In the genomic region with DNA sequence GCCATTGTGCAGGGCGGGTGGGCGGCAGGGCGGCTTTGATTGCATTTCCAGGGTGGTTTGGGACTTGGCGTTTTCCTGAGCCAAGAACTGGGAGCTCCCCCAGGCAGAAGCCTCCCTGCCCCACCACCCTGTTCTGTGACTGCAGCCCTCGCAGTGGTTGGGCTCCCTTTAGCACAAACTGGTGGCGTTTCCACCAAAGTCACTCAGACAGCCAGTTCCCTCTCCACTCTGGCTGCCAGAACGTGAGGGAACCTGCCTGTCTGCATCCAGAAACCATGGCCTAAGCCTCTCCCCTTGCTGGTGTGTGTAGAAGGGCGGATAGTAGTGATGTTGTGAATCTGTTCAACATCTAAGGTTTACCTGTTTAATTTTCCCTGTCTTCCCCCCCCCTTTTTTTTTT, we compare ENCODE assay signal across 28 mouse cellular contexts. TPM values are rescaled to one million over a fixed set of nuclear protein-coding genes. Genes with fewer than 3 reads are reported as not detected.
A peak's percentile ranks its signal among the peaks of the same experiment; 100 is the strongest.
DNase-seq lines count a peak whose midpoint lies in the region; ATAC-seq lines count a peak whose summit lies in the region.
"Had no signal": no experiment of that assay in that cellular context is flagged by ENCODE, and none has a peak within 500 bp of the region (broad histone marks: within the 10 kb centered on the region; RNA-seq: fewer than 3 reads in every experiment).

No protein-coding gene starts in this region.

- no peak overlapping the region for H3K4me3 ChIP-seq in forebrain, embryonic 11.5 days (ENCODE audit: low read depth, low read length)
- no peak overlapping the region for H3K4me3 ChIP-seq in forebrain, embryonic 15.5 days
- H3K4me3 ChIP-seq in midbrain, embryonic 11.5 days (ENCODE audit: low read depth, low read length): no peak overlapping the region
- no peak overlapping the region for H3K4me3 ChIP-seq in midbrain, embryonic 16.5 days (ENCODE audit: low read depth, low read length)
- H3K4me3 ChIP-seq in neural tube, embryonic 12.5 days: no peak overlapping the region
- H3K4me3 ChIP-seq: embryonic facial prominence, embryonic 15.5 days; limb, embryonic 13.5 days; liver, embryonic 12.5 days; midbrain, embryonic 12.5 days had no signal

- no peak for ATAC-seq in forebrain, embryonic 11.5 days (replicated peaks; ENCODE audit: low FRiP score)
- ATAC-seq in forebrain, embryonic 15.5 days (replicated peaks): no peak
- no peak for ATAC-seq in midbrain, embryonic 11.5 days (ENCODE audit: low FRiP score)
- ATAC-seq in midbrain, embryonic 16.5 days: no peak
- no peak for ATAC-seq in neural tube, embryonic 12.5 days (ENCODE audit: low FRiP score, low read depth)
- ATAC-seq: inflammation-experienced regulatory T-cells, adult 6 months; liver, embryonic 12.5 days had no signal

- H3K4me1 ChIP-seq in forebrain, embryonic 11.5 days (replicated peaks; ENCODE audit: control insufficient read depth, insufficient read depth, low read length): peaks cover 8% of the 10 kb centered on the region; the same call in 1 of the 2 replicates
- H3K4me1 ChIP-seq in forebrain, embryonic 15.5 days: peaks cover 22% of the 10 kb centered on the region
- peaks cover 7% of the 10 kb centered on the region for H3K4me1 ChIP-seq in midbrain, embryonic 11.5 days (ENCODE audit: control insufficient read depth, insufficient read depth, low read length)
- H3K4me1 ChIP-seq in midbrain, embryonic 16.5 days (ENCODE audit: control insufficient read depth, insufficient read depth, low read length): peaks cover 4% of the 10 kb centered on the region
- peaks cover 58% of the 10 kb centered on the region for H3K4me1 ChIP-seq in neural tube, embryonic 12.5 days

- H3K27me3 ChIP-seq in forebrain, embryonic 11.5 days (ENCODE audit: control insufficient read depth, insufficient read depth, low read length): peaks cover 98% of the 10 kb centered on the region
- H3K27me3 ChIP-seq in forebrain, embryonic 15.5 days: peaks cover 92% of the 10 kb centered on the region
- H3K27me3 ChIP-seq in midbrain, embryonic 11.5 days (ENCODE audit: control insufficient read depth, insufficient read depth, low read length): peaks cover 98% of the 10 kb centered on the region
- peaks cover 70% of the 10 kb centered on the region for H3K27me3 ChIP-seq in midbrain, embryonic 16.5 days (ENCODE audit: control insufficient read depth, insufficient read depth, low read depth, low read length)
- H3K27me3 ChIP-seq in neural tube, embryonic 12.5 days (replicated peaks): peaks cover 98% of the 10 kb centered on the region

- H3K9ac ChIP-seq in forebrain, embryonic 11.5 days (ENCODE audit: low read length): no peak overlapping the region
- no peak overlapping the region for H3K9ac ChIP-seq in forebrain, embryonic 15.5 days (replicated peaks)
- H3K9ac ChIP-seq in midbrain, embryonic 11.5 days (ENCODE audit: low read length): no peak overlapping the region
- no peak overlapping the region for H3K9ac ChIP-seq in midbrain, embryonic 16.5 days (ENCODE audit: low read depth, low read length)
- no peak overlapping the region for H3K9ac ChIP-seq in neural tube, embryonic 12.5 days
- H3K9ac ChIP-seq: embryonic facial prominence, embryonic 15.5 days; limb, embryonic 13.5 days; liver, embryonic 12.5 days; midbrain, embryonic 12.5 days had no signal

- H3K9me3 ChIP-seq in forebrain, embryonic 11.5 days (ENCODE audit: control insufficient read depth, low read length): no peaks in the 10 kb centered on the region
- no peaks in the 10 kb centered on the region for H3K9me3 ChIP-seq in forebrain, embryonic 15.5 days
- no peaks in the 10 kb centered on the region for H3K9me3 ChIP-seq in midbrain, embryonic 11.5 days (ENCODE audit: control insufficient read depth, low read length)
- H3K9me3 ChIP-seq in midbrain, embryonic 16.5 days (replicated peaks; ENCODE audit: control insufficient read depth, low read length, poor library complexity, severe bottlenecking): no peaks in the 10 kb centered on the region
- no peaks in the 10 kb centered on the region for H3K9me3 ChIP-seq in neural tube, embryonic 12.5 days
- H3K9me3 ChIP-seq: embryonic facial prominence, embryonic 15.5 days; limb, embryonic 13.5 days; liver, embryonic 12.5 days; midbrain, embryonic 12.5 days had no signal

- peak; percentile 57 for DNase-seq in forebrain, embryonic 11.5 days (ENCODE audit: low spot score)
- peak; percentile 93 for DNase-seq in midbrain, embryonic 11.5 days (ENCODE audit: low spot score, missing footprints)
- DNase-seq in layer of hippocampus, postnatal 36 days: no peak
- no peak for DNase-seq in yolk sac, embryonic 10.5 days (ENCODE audit: low spot score)
- DNase-seq: adrenal gland, adult 2 months; cerebellum, adult 11 months; cerebellum, postnatal 10 days; gastrocnemius, postnatal 36 days; kidney, adult 9 months; kidney, postnatal 14 days; lung, adult 18-20 months; lung, postnatal 10 days; right cerebral cortex, postnatal 14 days had no signal

- no peak overlapping the region for H3K4me2 ChIP-seq in forebrain, embryonic 11.5 days (ENCODE audit: low read depth, low read length, severe bottlenecking)
- no peak overlapping the region for H3K4me2 ChIP-seq in forebrain, embryonic 15.5 days (replicated peaks)
- no peak overlapping the region for H3K4me2 ChIP-seq in midbrain, embryonic 11.5 days
- no peak overlapping the region for H3K4me2 ChIP-seq in midbrain, embryonic 16.5 days (ENCODE audit: low read length)
- peak overlapping the region; percentile 16; the same call in 1 of the 2 replicates for H3K4me2 ChIP-seq in neural tube, embryonic 12.5 days (replicated peaks)
- H3K4me2 ChIP-seq: embryonic facial prominence, embryonic 15.5 days; limb, embryonic 13.5 days; liver, embryonic 12.5 days; midbrain, embryonic 12.5 days had no signal

- 0% methylated on average over 8 of the region's 8 CpGs for WGBS in forebrain, embryonic 11.5 days
- whole genome bisulfite sequencing in forebrain, embryonic 15.5 days: 2% methylated on average over 8 of the region's 8 CpGs
- under 1% methylated on average over 8 of the region's 8 CpGs for WGBS in midbrain, embryonic 11.5 days
- WGBS in midbrain, embryonic 16.5 days: 3% methylated on average over 8 of the region's 8 CpGs
- 1% methylated on average over 8 of the region's 8 CpGs for WGBS in neural tube, embryonic 12.5 days

- H3K36me3 ChIP-seq in forebrain, embryonic 11.5 days (ENCODE audit: control insufficient read depth, insufficient read depth, low read length): no peaks in the 10 kb centered on the region
- H3K36me3 ChIP-seq in forebrain, embryonic 15.5 days: no peaks in the 10 kb centered on the region
- H3K36me3 ChIP-seq in midbrain, embryonic 11.5 days (ENCODE audit: control insufficient read depth, insufficient read depth, low read length): no peaks in the 10 kb centered on the region
- no peaks in the 10 kb centered on the region for H3K36me3 ChIP-seq in midbrain, embryonic 16.5 days (ENCODE audit: control insufficient read depth, insufficient read depth, low read length)
- no peaks in the 10 kb centered on the region for H3K36me3 ChIP-seq in neural tube, embryonic 12.5 days
- H3K36me3 ChIP-seq: embryonic facial prominence, embryonic 15.5 days; limb, embryonic 13.5 days; liver, embryonic 12.5 days; midbrain, embryonic 12.5 days had no signal

- no peak overlapping the region for H3K27ac ChIP-seq in forebrain, embryonic 11.5 days (ENCODE audit: low read depth, low read length)
- no peak overlapping the region for H3K27ac ChIP-seq in forebrain, embryonic 15.5 days (replicated peaks)
- no peak overlapping the region for H3K27ac ChIP-seq in midbrain, embryonic 11.5 days (ENCODE audit: low read depth, low read length)
- H3K27ac ChIP-seq in midbrain, embryonic 16.5 days (ENCODE audit: low read length): no peak overlapping the region
- no peak overlapping the region for H3K27ac ChIP-seq in neural tube, embryonic 12.5 days
- H3K27ac ChIP-seq: embryonic facial prominence, embryonic 15.5 days; limb, embryonic 13.5 days; liver, embryonic 12.5 days; midbrain, embryonic 12.5 days had no signal

RNA-seq across cellular contexts. Expression of gene Lbx1, which starts 9.4 kb away (rescaled TPM):
- polyA plus RNA-seq in forebrain, embryonic 11.5 days (2014; fragmentation: Nextera tagmentation; extraction: Ambion mirVana): 0.11 TPM in 1 of 2 replicates, not detected in the other
- polyA plus RNA-seq in forebrain, embryonic 15.5 days (2015; fragmentation: Nextera tagmentation; extraction: Ambion mirVana): not detected in 2 replicates
- polyA plus RNA-seq in midbrain, embryonic 11.5 days (2014; fragmentation: Nextera tagmentation; extraction: Ambion mirVana): not detected in 2 replicates
- 0.07 and 0.08 TPM in 2 replicates for polyA plus RNA-seq in midbrain, embryonic 16.5 days (2015; fragmentation: Nextera tagmentation; extraction: Ambion mirVana)
- polyA plus RNA-seq in neural tube, embryonic 12.5 days (2016; fragmentation: Nextera tagmentation; extraction: Ambion mirVana): 20.3 and 21.3 TPM in 2 replicates
- not detected for total RNA-seq in layer of hippocampus, postnatal 36 days (2021)
- total RNA-seq: layer of hippocampus, adult 18-20 months; layer of hippocampus, postnatal 25 days; left cerebral cortex, postnatal 10 days; neutrophil, adult 5-6 weeks had no signal
- polyA plus RNA-seq: adrenal gland, adult 2 months; cortical plate, adult 2 months; heart, embryonic 14.5 days; inflammation-experienced regulatory T-cells, adult 6 months; thymus, postnatal 0 days had no signal

Comparison
In these comparisons a context has a peak if more than half of its experiments do, and no peak if none do; other contexts are left out.
1. DNase-seq: peak in forebrain, embryonic 11.5 days (single experiment) and midbrain, embryonic 11.5 days (single experiment); none in layer of hippocampus, postnatal 36 days (0 of 2) and yolk sac, embryonic 10.5 days (single experiment).
2. RNA of gene Lbx1, which starts 9.4 kb away (polyA plus RNA-seq): 20.3 to 21.3 TPM in neural tube, embryonic 12.5 days; 0.07 to 0.08 TPM in midbrain, embryonic 16.5 days, not detected in midbrain, embryonic 11.5 days, 0.11 TPM in forebrain, embryonic 11.5 days and not detected in forebrain, embryonic 15.5 days; every median in the first group is over 10 times any median in the second.